Mouse (Mus musculus): ENCODE results near the gene Med15.
"Not testable (repeated sequence)": the region's sequence is repeated elsewhere in the genome, so short reads cannot be mapped to it uniquely, and the experiment has no call there.

Med15 gene

DNA sequence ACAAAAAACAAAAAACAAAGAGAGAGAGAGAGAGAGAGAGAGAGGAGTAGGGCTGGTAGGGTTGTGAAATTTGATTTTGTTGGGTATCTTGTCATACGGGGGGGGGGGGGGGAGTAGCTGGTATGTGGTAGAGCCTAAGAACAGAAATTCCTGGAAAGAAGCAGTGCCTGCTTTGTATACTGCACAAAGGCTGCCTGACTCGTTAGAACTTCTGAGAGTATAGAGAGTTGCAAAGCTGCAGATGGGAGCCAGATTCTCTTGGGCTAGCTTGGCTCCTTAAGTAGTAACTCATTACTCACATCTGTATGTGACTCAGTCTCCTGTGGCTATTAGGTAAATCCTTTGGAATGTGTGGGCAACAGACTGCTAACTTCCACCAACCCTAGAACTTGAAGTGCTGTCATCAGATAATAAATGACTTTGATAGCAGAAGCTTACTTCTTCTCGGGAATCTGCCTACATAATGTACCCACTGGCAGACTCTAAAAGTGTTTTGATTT lies at the start of gene Med15:
Gene Med15 (minus strand): TSS at position 51 of the 500 bp plus-strand sequence.
- DNase-seq (ENCODE audit: low read depth, low spot score), result no peak

DNA sequence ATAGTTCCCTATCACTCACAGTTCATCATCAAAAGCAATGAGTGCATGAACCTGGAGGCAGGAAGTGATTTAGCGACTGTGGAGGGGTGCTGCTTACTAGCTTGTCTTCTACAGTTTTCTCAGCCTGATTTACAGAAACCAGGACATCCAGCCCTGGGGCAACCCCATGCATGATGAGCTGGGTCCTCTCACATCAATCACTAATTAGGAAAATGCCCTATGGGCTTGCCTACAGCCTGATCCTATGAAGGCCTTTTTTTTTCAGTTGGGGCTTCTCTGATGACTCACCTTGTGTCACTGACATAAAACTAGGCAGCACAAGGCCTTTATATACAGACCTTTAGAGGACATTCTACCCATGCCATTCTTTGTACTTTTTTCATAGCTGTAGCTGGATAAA lies 47.0 kb upstream of the Med15 start:
- DNase-seq (ENCODE audit: low read depth, low spot score), result no peak

DNA sequence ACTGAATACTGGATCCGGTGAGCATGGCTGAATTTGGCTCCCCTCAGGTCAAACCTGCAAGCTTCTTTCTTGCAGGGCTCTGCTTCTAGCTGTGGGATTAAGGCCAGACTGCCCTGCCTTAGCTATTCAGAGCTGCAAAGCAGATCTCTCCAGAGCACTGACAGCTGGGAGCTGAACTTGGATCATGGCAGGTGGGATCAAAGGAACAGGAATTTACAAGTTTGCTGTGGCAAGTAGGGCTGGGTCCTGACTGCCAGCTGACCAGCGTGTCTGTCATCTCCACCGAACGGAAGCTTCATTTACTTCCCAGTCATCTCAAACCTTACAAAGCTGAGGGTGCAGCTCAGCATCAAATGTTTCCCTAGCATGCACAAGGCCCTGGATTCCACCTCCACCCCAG lies 45.5 kb upstream of the Med15 start:
- DNase-seq (ENCODE audit: low read depth, low spot score), result no peak

DNA sequence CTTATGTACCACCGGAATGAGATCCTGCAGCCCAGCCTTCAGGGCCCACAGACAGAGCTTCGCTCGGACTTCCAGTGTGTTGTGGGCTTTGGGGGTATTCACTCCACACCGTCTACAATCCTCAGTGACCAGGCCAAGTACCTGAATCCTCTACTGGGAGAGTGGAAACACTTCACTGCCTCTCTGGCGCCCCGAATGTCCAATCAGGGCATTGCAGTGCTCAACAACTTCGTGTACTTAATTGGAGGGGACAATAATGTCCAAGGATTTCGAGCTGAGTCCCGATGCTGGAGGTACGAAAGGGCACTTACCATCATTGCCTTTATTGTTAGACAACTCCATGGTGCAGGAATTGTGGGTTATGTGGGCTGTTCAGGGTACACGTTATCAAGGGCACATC lies 44.1 kb upstream of the Med15 start:
- no peak for DNase-seq (ENCODE audit: low read depth, low spot score)

DNA sequence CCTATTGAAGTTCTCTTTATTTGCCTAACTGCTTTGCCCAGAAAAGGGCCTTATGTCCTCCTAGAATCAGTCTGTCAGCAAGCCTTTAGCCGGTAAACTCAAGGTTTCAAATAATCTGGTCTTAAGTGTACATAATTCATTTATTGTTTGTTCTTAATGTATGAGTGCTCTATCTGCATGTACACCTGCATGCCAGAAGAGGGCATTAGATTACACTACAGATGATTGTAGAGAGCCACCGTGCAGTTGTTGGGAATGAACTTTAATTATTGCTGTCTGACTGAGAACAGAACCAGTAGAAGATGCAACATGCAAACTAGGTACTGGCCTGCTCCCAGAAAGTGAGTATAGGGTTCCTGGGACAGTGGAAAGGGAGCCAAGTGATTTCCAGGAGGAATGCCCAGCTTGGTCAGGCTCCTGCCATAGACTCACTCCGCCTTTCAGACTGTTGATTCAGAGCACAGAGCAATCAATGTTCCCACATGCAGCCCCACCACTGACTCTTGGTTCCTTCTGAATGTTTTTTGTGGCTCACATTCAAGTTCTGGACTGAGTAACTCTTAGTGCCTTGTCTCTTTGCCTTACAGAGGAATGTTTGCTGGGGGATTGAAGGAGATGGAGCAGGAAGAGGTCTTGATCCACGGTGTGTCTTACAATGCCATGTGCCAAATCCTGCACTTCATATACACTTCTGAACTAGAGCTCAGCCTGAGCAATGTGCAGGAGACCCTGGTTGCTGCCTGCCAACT lies 38.6 kb upstream of the Med15 start:
- DNase-seq (ENCODE audit: low read depth, low spot score), result no peak

DNA sequence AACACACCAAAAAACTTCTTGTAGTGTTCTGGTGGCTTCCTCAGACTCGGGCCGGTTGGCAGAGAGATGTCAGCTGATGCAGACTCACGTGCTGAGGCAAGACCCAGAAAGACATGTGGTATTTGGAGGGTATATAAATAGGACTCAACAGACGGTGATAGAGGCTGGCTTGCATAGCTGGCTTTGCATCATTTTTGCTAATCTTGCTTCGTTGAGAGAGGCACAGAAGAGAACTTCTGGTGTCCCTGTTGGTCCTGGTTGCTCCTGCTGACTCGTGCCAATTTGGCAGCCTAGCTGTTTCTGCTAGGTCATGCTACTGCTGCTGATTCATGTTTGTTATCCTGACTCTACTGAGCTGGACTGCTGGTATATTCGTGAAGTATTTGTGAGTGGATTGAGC lies 36.1 kb upstream of the Med15 start:
- no peak for DNase-seq (ENCODE audit: low read depth, low spot score)

DNA sequence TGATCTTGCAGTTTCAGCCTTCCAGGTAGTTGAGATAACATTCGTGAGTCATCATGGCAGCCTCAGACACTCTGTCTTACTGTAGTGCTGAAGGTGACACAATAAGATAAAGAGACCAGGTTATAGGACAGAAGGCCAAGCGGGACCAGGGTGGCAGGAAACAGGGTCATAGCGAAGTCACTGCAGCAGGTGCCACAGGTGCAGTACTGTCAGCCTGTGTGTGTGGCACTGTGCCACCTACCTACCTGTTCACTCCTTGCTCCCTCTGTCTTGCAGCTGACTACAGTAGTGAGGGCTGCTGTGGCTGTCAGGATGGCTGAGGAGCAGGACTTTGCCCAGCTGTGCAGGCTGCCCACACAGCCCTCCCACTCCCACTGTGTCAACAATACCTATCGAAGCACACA lies 31.4 kb upstream of the Med15 start:
- DNase-seq (ENCODE audit: low read depth, low spot score), result no peak

DNA sequence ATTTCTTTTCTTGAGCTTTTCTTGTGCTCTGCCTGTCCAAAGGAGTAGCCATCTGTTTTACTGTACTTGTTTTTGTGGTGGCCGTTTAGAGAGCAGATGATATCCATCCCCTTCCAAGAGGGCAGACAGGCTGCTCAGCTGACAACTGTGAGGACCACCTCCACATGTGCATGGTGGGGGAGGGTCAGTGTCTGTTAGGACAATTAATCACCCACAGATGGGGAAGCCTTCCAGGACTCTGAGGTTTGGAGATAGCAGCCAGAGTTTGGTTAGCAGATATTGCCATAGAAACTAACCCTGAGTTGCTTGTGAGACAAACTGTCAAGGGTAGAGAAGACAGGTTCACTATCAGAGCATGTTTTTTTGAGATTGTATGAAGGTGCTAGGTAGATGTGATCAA lies 28.4 kb upstream of the Med15 start:
- DNase-seq (ENCODE audit: low read depth, low spot score), result no peak

DNA sequence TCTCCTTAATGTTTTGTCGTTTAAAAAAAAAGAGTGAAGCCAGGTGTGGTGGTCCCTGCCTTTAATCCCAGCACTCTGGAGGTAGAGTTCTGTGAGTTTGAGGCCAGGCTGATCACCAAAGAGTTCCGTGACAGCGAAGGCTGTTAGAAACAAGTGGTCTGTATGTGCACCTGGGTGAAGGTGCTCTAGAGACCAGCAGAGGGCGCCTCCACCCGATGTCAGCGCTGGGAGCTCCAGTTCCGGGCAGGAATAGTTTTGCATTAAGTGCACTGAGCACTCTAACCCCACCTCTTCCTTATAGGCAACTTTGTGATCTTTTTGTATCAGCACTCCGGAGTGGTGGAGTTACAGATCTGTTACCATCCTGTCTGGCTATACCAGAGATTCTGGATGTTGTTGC lies 28.0 kb upstream of the Med15 start:
- DNase-seq (ENCODE audit: low read depth, low spot score), result no peak

DNA sequence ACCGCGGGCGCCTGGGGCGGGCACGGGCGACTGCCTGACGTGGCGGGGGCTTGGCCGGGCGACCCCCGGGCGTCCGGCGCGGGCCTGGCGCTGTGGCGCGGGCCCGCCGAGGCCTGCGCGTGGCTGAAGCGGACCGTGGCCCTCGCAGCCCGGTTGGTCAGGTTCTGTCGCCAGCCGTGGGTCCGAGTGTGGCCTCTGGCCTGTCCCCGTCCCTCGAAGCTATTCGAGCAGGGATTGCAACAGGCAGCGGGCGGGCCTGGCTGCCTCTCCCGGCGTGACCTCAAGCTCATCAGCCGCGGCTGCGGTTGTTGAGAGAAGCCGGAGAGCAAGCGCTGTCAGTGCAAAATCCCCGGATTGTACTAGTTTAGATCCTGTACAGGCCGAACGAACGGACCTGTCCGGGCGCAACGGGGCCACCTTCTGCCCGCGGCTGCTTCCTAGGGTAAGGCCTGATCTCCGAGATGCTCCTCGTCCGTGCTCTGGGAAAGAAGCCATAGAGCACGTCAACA lies 27.2 kb upstream of the Med15 start:
- no peak for DNase-seq (ENCODE audit: low read depth, low spot score)

DNA sequence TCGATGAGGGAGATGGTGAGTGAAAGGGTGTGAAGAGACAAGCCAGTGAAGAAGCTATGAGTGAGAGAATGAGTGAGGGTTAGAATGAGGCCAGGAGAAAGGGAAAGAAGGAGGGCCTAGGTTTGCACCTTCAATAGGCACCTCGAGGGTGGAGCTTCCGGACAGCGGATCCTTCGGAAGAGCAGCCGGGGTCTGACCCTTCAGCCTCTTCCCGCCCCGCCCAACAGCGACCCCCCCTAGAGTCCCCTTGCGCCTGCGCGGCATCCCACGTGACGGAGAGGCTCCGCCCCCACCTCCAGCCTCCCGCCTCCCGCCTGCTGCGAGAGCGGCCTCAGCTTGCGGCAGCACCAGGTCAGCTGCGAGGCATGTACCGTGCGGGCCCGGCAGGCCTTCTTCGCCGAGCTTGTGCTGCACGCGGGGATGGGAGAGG lies 26.7 kb upstream of the Med15 start, which contains the start of gene Klhl22:
Gene Klhl22 (plus strand): TSS at position 275 of the 430 bp plus-strand sequence.
- peak; percentile 88 for DNase-seq (ENCODE audit: low read depth, low spot score)

DNA sequence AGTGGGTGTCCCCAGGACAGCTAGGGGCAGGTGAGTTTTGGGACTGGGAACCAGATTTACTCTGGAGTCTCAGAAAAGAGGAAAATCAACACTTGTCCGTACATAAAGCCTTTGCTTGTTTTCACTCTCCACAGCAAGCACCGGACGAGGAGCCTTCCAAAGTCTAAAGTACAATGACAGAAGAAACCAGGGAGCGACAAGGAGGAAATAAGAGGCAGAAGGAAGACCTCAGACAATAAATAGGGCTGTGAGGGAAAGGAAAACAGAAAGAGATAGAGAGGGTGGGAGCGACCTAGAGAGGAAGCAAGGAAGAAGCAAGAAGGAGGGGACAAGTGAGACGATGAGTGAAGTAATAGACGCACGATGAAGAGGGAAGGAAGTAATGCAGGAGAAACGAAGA lies 26.2 kb upstream of the Med15 start:
- no peak for DNase-seq (ENCODE audit: low read depth, low spot score)

DNA sequence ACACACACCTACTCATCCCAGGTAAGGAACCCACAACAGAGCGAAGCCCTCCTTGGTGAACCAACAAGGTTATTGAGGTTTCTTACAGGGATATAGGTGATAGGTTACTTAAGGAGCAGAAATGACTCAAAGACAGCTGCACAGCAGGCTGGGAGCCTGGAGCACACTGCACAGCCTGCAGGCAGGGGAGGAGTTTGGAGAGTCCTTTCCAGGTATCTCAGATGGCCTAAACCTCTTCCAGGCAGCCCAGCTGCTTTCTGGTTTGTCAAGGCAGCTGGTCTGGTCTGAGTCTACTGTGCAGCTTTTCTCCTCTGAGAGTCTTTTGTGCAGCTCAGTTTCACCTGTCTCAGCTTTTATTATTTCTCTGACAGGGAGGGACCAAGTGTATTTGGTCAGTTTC lies 25.1 kb upstream of the Med15 start:
- DNase-seq (ENCODE audit: low read depth, low spot score), result no peak

DNA sequence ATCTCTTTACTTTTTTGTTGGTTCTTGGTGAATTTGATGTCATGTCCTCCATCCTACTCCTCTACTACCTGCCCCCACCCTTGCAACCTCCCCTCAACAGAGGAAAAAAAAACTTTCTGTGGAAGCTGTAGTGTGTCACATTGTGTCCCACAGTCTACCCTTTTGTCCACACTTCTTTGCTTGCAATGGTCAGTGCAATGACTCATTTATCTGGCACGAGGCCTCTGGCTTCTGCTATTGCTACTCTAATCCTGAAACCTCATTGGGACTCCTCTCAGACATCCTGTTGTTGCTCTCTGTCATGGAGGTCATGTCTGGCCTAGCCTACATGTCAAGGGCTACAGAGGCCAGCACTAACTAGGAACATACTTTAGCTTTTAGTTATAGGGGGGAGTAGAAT lies 21.0 kb upstream of the Med15 start:
- no peak for DNase-seq (ENCODE audit: low read depth, low spot score)

DNA sequence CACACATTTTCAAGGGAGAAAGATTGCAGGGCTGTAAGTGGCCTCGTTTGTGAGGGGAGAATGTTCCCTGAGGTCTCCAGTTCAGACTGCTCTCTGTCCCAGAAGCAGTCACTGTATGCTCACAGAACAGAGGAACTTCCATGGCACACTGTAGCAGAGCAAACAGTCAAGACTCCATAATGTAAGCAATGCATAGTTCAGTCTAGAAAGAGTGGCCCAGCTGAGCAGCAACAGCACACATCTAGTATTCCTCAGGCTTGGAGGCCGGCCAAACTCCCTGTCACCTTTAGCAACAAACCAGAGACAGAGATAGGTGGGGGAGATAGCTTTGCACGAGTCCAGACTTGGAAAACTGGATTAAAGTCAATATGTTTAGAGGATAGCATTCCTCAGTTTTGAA lies 20.3 kb upstream of the Med15 start:
- DNase-seq (ENCODE audit: low read depth, low spot score), result no peak

DNA sequence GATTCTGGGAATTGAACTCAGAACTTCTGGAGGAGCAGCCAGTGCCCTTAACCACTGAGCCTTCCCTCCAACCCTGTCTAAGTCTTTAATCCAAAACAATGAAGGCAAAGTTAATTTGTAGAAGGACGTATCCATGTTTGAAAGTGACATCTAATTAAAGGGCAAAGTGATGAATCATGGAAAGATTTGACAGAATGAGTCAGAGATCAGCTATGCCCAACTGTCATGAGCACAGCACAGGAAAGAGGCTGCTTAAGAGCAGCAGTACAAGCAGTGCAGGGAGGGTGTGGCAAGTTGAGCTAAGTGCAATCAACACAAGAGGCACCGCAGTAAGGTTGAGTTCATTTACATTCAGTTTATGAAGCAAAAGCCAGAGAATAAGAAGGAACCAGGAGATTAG lies 12.4 kb upstream of the Med15 start:
- DNase-seq (ENCODE audit: low read depth, low spot score), result no peak

DNA sequence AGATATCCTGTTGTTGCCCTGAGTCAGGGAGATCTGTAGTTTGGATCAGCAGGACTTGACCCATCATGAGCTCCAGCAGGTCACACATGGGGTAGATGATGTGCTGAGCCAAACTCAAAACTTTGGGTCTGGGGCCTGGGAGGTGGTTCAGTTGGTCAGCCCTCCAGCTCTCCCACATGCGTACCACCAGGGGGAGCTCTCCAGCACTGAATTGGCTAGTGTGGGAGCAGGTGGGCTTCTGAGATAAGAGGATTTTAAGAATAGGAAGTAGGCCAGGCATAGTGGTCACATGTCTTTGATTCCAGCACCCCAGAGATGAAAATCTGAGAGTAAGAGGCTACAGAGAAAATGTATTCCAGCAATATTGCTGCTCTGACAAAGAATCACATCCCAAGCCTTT lies 11.8 kb upstream of the Med15 start:
- peak; percentile 66 for DNase-seq (ENCODE audit: low read depth, low spot score)

DNA sequence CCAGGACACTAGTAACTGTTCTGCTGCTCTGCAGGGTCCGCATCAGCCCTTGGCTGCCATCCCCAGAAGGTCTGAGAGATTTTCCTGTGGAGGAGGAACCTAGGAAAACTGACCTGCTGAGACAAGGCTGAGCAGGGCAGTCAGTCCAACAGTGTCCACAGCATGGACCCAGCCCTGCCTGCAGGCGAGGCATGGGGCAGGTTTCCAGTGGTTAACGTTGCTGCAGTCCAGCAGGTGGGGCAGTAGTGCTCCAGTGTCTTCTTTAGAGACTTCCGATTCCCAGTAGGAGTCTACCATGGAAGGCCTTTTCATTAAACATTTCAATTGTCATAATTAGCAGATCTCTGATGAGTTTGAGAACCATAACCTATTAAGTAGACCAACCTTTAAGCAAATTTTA lies 10.6 kb upstream of the Med15 start:
- no peak for DNase-seq (ENCODE audit: low read depth, low spot score)

DNA sequence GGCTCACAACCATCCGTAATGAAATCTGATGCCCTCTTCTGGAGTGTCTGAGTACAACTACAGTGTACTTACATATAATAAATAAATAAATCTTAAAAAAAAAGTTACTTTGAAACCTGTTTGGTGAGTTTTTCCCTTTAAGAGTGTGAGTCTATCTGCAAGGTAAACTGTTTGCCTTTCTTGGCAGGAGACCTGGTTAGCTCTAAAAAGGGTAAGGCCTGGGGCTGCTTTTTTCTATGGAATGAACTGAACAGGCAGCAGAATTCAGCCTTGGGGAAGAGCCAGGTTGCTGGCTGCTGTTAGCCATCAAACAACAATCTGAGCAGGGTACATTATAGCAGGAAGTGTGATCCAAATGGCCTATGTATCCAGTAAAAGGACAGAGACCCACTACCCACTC lies 10.1 kb upstream of the Med15 start:
- no peak for DNase-seq (ENCODE audit: low read depth, low spot score)

DNA sequence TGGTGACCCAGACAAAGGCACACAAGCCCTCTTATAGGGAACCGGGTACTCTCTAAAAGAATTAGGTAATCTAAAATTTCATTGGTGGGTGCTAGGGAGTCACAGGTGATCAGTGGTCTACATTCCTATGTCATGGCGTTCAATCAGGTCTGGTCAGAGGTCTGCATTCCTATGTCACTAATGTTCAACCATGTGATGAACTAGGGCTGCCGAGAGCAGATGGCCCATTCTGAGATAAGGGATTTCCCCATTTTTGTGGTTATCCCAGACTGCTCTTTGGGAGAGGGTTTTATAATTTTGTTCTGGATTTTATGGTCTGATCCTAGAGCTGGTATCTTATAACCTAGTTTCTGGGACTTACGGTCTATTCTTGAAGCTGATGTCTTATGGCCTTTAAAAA lies 7.4 kb upstream of the Med15 start:
- no peak for DNase-seq (ENCODE audit: low read depth, low spot score)

DNA sequence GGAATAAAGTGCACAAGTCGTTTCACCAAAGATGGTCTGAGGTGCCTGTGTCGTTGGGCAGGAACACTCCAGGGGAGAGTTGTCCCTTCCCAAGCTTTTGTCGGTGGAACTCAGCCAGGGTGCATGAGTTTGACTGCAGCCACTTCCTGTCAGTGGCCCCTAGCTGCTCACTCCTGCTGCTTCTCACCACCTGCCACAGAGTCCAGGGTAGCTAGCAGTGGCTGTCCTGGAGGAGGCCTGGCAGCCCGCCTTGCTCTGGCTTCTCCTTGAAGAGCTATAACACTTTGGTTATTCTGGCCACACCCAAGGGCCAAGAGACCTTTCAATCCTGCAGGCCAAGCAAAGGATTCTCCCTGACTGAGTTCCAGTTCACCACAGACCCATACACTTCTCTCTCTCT lies 3.5 kb upstream of the Med15 start:
- no peak for DNase-seq (ENCODE audit: low read depth, low spot score)

DNA sequence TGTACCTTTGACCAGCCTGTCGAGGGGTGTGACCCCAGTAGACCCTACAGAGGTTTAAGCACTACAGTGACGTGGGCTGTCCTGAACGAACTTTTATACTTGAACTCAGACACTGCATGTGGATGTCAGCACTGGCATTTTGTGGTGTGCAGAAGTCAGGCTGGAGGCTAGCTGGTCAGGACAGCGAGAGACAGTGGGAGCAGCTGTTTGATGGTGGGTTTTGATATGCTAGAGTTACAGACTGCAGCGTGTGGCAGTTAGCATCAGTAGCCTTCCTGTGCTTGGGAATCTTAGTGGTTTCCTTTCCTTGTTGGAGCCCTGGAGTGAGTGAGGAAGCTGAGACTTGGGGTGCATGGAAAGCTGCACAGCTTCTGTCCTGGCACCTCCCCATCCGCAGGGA lies 2.2 kb upstream of the Med15 start:
- not testable (repeated sequence) for DNase-seq (ENCODE audit: low read depth, low spot score)

DNA sequence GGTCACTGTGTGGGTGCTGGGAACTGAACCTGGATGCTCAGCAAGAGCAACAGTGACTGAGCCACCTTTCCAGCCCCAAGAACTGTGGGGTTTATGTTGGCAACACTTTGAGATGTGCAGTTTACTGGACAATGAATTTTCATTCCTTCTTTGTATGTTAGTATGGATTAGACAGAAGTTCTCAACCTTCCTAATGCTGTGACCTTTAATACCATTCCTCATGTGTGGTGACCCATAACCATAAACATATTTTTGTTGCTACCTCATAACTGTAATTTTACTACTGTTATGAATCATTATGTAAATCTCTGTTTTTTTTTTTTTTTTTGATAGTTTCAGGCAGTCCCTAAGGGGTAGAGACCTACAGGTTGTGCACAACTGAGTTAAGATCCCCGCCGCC lies 955 bp upstream of the Med15 start:
- DNase-seq (ENCODE audit: low read depth, low spot score), result no peak

DNA sequence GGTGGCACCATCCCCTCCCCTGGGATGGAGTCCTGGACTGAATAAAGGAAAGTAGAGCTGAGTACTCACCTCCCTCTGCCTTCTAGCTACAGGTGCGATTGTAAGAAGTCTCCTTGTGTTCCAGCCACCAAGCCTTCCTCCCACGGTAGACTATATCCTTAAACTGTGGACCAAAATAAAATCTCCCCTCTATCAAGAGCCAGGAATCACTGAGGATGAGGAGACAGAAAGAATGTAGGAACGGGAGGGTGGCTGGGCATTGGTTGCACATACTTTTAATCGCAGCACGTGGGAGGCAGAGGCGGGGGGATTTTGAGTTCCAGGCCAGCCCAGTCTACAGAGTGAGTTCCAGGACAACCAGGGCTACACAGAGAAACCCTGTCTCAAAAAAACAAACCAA lies 260 bp downstream of the Med15 start:
- no peak for DNase-seq (ENCODE audit: low read depth, low spot score)

Measured in retina, postnatal 7 days (tissue).